Mouse (Mus musculus): ENCODE measurements around the gene Cntnap1.

The Cntnap1 gene

DNA sequence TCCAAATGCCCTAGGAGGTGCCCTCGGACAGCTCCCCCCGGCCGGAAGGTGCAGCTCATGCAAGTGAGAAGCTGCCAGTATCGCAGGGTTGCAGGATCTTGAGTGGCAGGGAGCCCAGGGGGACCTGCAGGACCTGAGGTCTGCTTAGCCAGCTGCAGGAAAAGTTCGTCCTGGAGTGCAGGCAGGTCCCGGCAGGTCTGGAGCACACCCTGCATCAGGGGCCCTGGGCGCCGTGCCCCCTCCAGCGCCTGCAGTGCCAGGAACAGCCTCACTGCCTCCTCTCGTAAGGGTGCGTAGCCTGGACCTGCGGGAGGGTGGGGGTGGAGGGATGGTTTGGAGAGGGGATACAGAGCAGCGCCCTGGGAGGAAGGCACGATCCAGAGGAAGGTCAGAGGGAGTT, 4.0 kb upstream of the Cntnap1 start:
- in situ Hi-C loops (cut with MboI; ENCODE audit: low pct_unique_long_range_greater_than_20kb in 1 of 2, low sequenced_read_pairs in 2 of 2, unreplicated experiment in 1 of 2), result no loop called here

DNA sequence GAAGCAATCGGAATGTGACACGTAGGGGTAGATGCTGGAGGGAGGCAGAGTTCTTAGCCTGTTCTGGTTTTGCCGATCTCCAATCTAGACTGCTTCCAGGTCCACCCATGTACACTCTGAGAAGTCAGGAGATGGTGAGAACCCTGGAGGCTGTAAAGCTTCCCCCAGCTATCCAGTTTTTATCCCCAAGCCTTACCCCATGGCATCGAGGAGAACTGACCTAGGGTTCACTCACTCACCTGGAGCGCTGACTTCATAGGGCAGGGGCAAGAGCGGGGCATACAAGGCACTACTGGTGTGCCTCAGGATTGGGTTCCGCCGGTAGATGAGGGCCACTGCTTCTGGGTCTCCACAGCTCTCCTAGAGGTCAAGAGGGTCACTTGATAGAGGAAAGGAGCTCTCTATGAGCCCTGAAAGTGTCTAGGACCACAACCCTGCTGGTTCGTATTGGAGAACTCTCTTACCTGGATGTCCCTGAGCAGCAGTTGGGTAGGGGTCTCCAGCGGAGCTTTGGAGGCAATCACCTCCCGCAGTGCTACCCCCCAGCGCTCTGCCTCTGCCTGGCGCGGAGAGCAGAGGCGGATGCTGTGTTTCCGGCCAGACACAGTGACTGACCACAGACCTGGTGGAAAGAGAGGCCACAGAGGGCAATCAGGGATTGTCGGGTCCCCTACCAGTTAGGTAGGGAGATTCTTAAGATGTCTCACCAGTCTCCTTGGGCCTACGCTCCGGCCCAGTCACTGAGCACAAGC, 2.9 kb upstream of the Cntnap1 start:
- in situ Hi-C loops (cut with MboI; ENCODE audit: low pct_unique_long_range_greater_than_20kb in 1 of 2, low sequenced_read_pairs in 2 of 2, unreplicated experiment in 1 of 2), result no loop called here

DNA sequence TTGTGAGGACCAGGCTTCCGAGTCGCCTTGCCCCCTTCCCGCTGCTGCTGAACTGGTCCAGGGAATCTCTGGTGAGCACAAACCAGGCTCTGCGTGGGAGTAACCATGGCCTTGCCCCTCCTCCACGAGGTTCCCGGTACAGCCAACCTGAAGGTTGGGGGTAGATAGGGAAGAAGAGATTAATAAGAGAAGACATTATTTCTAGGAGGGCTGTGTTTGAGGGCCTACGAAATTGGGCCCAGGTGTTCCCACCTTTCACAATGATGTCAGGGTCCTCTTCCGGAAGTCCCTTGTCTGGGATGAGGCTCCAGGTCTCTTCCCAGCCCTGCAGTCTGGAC, 2.4 kb upstream of the Cntnap1 start:
- in situ Hi-C loops (cut with MboI; ENCODE audit: low pct_unique_long_range_greater_than_20kb in 1 of 2, low sequenced_read_pairs in 2 of 2, unreplicated experiment in 1 of 2), result no loop called here

DNA sequence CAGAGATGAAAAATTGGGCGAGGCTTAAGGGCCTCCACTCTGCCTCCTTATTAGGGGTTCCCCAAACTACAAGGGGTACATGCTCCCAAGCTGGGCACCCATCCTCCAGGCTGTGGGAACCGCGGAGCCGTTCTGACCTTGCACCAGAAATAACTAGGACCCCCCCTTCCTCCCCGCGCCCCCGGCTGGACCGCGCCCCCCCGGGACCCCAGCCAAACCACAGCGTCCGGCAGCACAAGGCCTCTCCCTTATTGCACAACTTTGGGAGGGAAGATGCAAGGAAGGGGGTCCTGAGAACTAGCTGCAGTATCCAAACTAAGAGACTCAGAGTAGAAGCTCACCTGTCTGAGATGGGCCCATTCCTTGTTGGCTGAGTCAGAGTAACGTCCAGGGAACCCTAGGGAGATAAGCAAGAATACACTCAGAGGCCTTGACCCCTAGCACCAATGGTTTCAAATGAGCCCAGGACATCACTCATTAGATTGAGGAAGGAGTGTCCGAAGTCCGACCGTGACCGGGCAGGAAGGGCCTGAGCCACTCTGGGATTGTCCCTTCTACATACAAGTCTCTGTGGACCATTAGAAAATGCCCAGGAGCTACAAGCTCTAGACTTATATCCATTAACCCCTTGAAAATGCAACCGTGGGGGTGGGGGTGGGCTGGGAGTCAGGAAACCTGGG, 1.9 kb upstream of the Cntnap1 start:
- in situ Hi-C loops (cut with MboI; ENCODE audit: low pct_unique_long_range_greater_than_20kb in 1 of 2, low sequenced_read_pairs in 2 of 2, unreplicated experiment in 1 of 2), result no loop called here

DNA sequence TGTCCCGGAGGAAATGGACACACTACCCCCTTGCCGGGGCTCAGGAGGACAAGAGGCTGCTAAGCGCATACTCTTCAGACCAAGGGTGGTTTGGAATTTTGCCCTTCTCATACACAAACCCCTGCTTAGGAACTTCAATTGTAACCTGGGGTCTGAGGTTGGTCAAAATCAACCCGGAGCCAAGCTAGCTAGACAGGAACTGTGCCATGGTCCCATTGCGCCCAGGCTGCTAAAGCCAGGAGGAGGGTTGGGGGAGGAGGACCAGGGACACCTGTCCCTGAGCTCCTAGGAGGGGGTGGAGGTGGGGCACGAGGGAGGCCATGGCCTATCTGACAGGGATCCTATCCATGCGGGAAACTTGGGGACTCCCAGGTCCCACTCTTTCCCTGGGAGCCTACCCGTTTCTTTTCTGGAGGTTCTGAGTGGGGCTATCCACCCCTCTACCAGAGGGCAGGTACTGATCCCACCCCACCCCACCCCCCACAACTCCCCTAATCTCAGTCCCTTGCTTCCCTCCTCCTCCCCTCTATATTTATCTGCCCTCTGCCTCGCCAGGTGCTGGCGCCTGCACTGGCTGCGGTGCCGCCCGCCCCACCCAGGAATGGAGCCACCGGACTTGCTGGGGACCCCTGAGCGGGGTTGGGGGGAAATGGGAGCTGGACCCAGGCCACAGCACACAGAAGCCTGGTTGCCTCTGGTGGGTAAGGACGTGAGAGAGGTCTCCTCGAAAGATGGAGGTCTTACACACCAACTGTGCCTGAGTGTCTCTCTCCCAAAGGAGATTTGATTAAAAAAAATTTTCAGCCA, 819 bp upstream of the Cntnap1 start:
- in situ Hi-C loops (cut with MboI; ENCODE audit: low pct_unique_long_range_greater_than_20kb in 1 of 2, low sequenced_read_pairs in 2 of 2, unreplicated experiment in 1 of 2), result no loop called here

DNA sequence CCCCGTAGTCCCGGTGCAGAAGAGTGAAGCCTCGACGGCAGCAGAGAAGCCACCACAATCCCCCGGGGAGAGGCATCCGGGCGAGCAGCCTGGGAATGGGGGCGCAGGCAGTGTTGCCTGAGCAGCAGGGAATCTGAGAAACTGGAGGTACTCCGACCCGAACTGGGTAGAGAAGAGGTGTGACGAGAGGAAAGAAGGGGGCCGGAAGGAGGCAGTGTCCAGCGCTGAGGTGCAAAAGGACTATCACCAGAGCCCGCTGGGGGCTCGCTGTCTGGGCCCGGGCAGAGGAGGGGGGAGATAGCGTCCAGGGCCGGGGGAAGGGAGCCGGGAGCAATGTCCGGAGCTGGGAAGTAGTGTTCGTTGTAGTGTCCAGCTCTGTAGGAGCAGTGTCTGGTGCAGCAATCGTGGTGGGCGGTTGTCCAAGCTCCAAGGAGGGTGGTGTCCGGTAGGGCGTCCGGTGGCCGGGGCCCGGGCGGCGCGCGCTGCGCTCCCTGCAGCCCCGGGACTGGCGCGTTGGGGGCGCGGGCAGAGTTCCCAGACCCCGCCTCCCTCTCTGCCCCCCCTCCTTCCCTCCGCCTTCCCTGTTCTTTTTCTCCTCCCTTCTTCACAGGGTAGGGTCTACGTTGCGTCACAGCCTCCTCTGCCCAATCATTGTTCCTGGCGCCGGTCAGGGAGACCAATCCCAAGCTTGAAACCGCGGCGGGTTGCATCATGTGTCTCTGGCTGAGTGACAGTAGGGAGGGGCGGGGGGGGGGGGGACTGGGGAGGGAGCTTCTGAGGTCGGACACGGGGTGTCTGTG, 688 bp downstream of the Cntnap1 start, which contains the start of gene Plekhh3:
Gene Plekhh3 (minus strand): TSS at position 541 of the 800 bp plus-strand sequence.
- in situ Hi-C loops (cut with MboI; ENCODE audit: low pct_unique_long_range_greater_than_20kb in 1 of 2, low sequenced_read_pairs in 2 of 2, unreplicated experiment in 1 of 2), result no loop called here

DNA sequence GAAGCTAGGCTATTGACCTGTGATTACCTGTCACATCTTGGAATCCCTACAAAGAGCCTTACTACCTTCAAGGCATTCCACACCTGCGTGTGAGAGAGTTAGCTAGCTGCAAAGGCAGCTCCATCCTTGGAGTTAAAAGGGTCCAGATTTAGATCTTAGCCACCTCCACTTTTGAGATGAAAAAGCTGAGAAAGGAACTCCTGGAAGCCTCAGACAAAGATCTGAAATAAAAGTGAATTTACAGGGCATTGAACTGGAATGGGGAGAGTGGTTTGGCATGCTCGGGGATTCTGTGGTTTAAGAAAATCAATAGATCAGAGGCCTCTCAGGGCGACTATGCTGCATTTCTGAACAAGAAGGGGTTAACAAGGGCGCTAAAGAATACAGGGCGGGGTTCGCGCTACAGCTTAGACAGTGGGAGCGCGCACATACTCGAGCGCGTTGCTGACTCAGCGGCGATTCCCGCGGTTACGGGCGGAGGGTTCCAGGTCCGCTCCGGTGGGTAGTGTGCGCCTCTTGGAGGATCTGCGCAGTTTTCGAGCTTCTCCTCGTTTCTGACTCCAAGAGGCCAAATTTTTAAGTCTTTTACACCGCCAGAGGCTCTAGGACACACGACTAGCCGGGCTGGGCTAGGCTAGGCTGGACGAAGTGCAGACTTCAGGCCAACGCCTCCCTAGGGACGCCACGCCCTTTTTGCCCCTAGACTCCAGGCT, 1.6 kb downstream of the Cntnap1 start:
- in situ Hi-C loops (cut with MboI; ENCODE audit: low pct_unique_long_range_greater_than_20kb in 1 of 2, low sequenced_read_pairs in 2 of 2, unreplicated experiment in 1 of 2), result no loop called here

DNA sequence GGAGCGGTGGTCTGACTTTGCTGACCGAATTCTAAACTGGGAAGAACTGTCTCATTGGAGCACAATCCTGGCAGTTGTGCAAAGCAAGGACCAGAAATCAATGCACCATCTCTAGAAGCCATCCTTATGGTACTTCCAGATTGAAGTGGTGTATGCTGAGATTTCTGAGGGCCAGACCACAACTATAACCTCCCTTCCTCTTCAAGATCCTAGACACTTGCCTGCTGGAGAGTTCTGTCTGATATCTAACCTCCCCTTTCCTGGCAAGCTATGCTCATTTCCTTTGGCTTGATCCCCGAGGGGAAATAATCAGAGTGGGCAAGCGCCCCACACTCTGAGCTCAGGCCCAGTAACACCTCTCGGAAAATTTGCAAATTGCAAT, 2.1 kb downstream of the Cntnap1 start:
- in situ Hi-C loops (cut with MboI; ENCODE audit: low pct_unique_long_range_greater_than_20kb in 1 of 2, low sequenced_read_pairs in 2 of 2, unreplicated experiment in 1 of 2), result no loop called here

DNA sequence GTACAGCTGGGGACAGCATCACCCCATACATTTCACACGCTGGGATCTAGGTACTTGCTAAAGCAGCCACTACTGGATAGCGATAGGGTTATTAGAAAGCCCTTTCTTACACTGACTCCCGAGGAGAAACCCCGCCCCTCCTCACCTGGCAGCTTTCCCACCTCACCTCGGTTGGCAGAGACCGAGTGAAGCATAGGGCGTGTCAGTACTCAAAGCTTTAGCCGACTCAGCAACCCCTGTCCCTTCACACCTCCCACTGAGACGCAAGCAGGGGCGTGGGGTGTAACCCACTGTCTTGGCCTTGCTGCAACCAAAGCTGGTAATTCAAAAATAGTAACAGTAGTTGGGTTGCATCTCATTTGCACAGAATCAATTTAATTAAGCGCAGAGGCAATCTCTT, 2.8 kb downstream of the Cntnap1 start:
- in situ Hi-C loops (cut with MboI; ENCODE audit: low pct_unique_long_range_greater_than_20kb in 1 of 2, low sequenced_read_pairs in 2 of 2, unreplicated experiment in 1 of 2), result no loop called here

DNA sequence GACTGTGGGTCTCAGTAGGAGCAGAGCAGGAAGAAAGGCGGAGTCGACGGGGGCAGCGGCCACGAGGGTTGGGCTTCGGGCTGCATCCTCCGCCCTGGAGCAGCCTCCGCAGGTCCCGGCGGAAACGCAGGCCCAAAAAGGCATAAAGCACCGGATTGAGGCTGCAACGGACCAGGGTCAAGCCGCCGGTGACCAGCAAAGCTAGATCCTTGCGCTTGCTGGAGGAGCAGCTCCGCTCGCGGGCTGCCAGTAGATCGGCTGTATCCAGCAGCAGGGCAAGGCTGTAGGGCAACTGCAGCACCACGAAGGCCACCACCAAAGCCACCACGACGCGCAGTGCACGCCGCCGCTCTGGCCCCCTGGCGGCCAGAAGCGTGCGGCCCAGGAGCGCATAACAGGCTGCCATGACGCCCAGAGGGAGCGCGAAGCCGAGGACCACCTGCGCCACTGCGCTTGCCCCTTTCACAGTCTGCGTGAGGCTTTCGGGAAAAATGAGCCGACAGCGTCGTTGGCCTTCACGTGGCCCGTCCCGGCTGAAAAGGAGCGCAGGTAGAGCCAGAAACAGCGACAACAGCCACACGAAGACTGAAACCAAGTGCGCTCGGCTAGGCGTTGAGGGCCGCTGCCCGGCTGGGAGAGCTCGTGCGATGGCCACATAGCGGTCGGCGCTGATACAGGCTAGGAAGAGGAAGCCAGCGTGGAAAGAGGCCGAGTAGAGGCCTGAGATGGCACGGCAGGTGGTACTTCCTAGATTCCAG, 3.5 kb downstream of the Cntnap1 start:
- in situ Hi-C loops (cut with MboI; ENCODE audit: low pct_unique_long_range_greater_than_20kb in 1 of 2, low sequenced_read_pairs in 2 of 2, unreplicated experiment in 1 of 2), result no loop called here

DNA sequence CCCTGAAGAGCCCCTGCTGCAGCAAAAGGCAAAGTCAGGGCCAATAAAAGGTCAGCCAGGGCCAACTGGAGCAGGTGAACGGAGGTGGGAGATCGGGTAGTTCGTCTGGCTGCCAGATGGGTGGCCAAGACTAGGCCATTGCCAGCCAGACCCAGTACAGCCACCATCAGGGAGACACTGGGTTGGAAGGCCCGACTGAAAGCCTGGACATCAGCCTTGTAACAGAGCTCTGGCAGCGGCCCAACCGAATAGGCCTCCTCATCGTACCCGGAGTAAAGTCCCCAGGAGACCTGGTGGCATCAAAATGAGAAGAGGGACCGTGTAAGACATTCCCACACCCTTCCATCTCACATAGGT, 4.0 kb downstream of the Cntnap1 start:
- in situ Hi-C loops (cut with MboI; ENCODE audit: low pct_unique_long_range_greater_than_20kb in 1 of 2, low sequenced_read_pairs in 2 of 2, unreplicated experiment in 1 of 2), result no loop called here

DNA sequence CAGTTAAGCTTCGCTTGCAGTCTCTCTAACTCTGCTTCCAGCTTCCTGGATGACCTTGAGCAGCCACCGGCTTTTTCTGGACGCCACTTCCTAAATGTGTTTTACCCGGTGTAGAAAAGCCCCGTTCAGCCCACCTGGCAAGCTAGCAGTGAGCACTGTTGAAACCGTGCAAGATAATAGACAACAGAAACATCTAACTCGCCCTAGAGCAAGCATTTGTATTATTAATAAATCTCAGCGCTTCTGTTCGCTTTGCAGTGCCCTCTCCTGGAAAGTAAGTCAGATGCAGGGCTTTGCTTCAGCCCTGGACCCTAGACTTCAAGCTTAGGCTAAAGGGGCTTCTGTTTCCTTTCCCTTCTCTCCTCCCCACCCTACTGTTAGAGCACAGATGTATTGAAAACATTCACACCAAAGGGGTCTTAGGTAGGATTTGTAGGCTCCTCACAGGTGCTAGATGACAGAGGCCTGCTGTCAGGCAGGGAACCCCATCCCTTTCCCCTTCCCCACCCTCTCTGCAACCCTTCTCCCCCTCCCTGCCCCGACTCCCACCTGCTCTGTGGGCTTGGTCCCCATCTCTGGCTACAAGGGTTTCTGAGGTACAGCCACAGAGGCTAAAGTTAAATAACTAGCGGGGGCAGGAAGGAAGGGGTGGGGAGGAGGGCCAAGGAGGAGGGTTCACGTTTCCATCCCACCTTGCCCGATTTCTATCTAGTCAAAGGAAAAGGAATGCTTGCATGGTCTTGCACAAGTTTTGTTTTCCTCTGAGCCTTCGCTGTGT, 4.7 kb downstream of the Cntnap1 start, which contains the start of gene Ccr10:
Gene Ccr10 (minus strand): TSS at position 593 of the 778 bp plus-strand sequence.
- in situ Hi-C loops (cut with MboI; ENCODE audit: low pct_unique_long_range_greater_than_20kb in 1 of 2, low sequenced_read_pairs in 2 of 2, unreplicated experiment in 1 of 2), result loop anchor here in 1 of 2 experiments (5.0 kb wide), 1 partner anchor 38 kb away; no protein-coding TSS in a partner anchor

DNA sequence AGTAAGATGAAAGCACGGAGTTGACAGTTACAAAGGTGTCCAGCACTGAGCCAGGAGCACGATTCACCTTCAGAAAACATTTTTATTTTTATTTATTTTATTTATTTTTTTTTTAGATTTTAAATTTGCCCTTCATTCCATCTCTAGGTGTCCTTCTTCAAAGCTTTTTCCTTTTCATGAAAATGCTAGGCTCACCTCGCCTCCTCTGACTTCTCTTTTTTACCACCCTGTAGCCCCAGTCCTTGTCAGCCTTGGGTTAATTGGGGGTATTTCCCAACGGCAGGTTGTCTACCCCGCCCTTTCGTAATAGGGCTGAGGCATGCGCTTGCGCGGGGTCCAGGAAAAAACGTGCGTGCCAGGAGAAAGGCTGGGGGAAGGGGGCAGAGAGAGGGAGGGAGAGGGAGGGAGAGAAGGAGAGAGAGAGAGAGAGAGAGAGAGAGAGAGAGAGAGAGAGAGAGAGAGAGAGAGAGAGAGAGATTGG, 5.4 kb downstream of the Cntnap1 start:
- in situ Hi-C loops (cut with MboI; ENCODE audit: low pct_unique_long_range_greater_than_20kb in 1 of 2, low sequenced_read_pairs in 2 of 2, unreplicated experiment in 1 of 2), result loop anchor here in 1 of 2 experiments (5.0 kb wide), 1 partner anchor 38 kb away; no protein-coding TSS in a partner anchor

DNA sequence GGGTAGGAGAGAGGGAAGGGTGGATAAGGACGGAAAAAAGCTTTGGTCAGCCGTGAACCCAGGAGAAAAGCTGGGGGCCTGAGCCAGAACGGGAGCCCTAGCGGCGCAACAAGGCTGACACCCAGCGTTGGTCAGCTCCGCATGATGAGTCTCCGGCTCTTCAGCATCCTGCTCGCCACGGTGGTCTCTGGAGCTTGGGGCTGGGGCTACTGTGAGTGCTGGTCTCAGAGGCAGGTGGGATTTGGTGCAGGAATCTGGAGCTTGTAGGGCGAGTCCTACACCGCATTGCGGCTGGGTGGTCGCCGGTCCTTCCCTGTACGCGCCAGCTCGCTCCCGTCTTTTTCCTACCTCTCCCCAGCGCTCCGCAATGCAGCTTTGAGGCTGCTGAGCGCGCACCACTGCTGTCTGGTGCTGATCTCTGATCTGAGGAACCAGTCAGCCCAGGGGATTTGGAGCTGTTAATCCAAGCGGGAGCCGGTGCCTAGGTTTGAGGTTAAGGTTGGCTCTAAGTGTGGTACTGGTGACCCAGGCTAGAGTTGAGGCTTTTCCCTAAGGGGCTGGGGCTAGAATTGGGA, 5.9 kb downstream of the Cntnap1 start:
- in situ Hi-C loops (cut with MboI; ENCODE audit: low pct_unique_long_range_greater_than_20kb in 1 of 2, low sequenced_read_pairs in 2 of 2, unreplicated experiment in 1 of 2), result loop anchor here in 1 of 2 experiments (5.0 kb wide), 1 partner anchor 39 kb away; no protein-coding TSS in a partner anchor

DNA sequence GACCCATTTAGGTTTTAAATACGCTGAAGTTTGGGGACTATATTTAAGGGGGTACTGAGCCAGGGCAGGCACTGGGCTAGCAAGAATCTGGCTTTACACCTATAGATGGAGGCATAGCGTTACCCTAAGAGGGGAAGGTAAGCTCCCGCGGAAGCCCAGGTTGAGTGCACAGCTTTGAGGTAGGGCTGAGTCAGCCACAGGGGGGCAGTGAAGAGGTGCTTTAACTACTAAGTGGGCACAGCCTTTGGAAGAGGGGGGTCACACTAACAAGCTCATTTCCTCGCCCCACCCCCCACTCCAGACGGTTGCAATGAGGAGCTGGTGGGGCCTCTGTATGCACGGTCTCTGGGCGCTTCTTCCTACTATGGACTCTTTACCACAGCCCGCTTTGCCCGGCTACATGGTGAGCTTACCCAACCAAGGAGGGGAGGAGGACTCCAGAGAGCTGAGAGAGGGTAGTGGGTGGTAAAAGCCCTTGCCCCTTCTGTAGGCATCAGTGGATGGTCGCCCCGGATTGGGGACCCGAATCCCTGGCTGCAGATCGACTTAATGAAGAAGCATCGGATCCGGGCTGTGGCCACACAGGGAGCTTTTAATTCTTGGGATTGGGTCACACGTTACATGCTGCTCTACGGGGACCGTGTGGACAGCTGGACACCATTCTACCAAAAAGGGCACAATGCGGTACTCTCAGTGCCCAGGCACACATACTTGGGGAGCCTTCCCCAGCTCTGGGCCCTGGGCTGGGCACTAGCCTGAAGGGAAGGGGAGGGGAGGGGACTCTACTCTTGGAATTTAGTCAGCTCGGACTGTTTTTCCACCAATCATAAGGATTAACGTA, 6.8 kb downstream of the Cntnap1 start:
- in situ Hi-C loops (cut with MboI; ENCODE audit: low pct_unique_long_range_greater_than_20kb in 1 of 2, low sequenced_read_pairs in 2 of 2, unreplicated experiment in 1 of 2), result loop anchor here in 1 of 2 experiments (5.0 kb wide), 1 partner anchor 40 kb away; no protein-coding TSS in a partner anchor

Data from mouse embryonic stem cell (cell line).